Mouse (Mus musculus): ENCODE measurements around the gene Park7. TPM values are rescaled to one million over a fixed set of nuclear protein-coding genes. Genes with fewer than 3 reads are reported as not detected.

Gene Park7
- 331 and 367 TPM in 2 replicates for polyA plus RNA-seq (2015; fragmentation: Nextera tagmentation; extraction: Ambion mirVana)

DNA sequence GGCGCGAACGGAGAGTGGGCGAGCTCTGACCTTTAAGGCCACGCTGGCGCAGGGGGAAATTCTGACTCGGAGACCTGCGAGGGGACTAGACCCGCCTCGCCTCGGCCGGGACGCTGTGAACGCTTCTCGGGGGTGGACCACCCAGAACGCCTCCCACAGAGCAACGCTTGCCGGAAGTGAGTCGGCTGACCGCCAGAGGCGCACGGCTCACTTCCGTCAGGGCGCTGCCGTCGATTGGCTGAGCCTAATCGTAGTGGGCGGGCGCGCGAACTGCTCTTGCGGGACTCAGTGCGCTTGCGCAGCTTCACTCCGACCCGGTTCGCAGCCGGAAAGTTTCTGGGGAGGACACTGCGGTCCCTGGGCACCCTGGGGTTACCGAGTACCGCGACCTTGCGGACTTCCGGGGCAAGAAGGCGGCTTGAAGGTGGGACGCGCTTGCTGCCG is at the start of gene Park7, which contains the start of gene Tnfrsf9:
TSS of gene Park7 (minus strand) at position 148 of the 444 bp plus-strand sequence.
TSS of gene Tnfrsf9 (plus strand) at position 273 of the 444 bp plus-strand sequence.
- peak; percentile 81 for ATAC-seq (replicated peaks; ENCODE audit: extremely low read depth, insufficient read depth, low FRiP score)
- Histone ChIP-seq H3K9me3 (replicated peaks; ENCODE audit: control insufficient read depth, low read length) (no peaks in the 10 kb centered on the region), H3K36me3 (ENCODE audit: control insufficient read depth, insufficient read depth) (no peaks in the 10 kb centered on the region), H3K27ac (ENCODE audit: low read length) (peak within 1 kb of the TSS; percentile 94), H3K9ac (ENCODE audit: low read length) (peak within 1 kb of the TSS; percentile 90), H3K4me3 (ENCODE audit: low read length) (peak within 1 kb of the TSS; percentile 83), H3K4me1 (ENCODE audit: control insufficient read depth, insufficient read depth, low read length) (peaks cover 20% of the 10 kb centered on the region), H3K4me2 (ENCODE audit: low read depth, low read length) (peak within 1 kb of the TSS; percentile 87), H3K27me3 (ENCODE audit: control insufficient read depth, insufficient read depth, low read length) (no peaks in the 10 kb centered on the region)
- WGBS, result under 1% methylated on average over 48 of the region's 48 CpGs

DNA sequence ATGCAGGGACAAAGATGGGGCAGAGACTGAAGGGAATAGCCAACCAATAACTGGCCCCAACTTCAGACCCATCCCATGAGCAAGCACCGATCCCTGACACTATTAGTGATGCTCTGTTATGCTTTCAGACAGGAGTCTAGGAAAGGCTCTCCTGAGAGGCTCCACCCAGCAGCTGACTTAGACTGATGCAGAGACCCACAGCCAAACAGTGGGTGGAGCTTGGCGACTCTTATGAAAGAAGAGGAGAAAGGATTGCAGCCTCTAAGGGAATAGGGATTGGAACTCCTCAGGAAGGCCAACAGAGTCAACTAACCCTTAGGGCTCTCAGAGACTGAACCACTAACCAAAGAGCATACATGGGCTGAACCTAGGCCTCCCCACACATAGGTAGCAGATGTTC is 49.5 kb upstream of the Park7 start:
- H3K36me3 ChIP-seq (ENCODE audit: control insufficient read depth, insufficient read depth), result no peaks in the 10 kb centered on the region
- 57% methylated on average over 2 of the region's 2 CpGs for WGBS
- no peaks in the 10 kb centered on the region for H3K9me3 ChIP-seq (replicated peaks; ENCODE audit: control insufficient read depth, low read length)
- H3K4me1 ChIP-seq (ENCODE audit: control insufficient read depth, insufficient read depth, low read length), result peaks cover 7% of the 10 kb centered on the region
- H3K4me3 ChIP-seq (ENCODE audit: low read length), result no peak overlapping the region
- no peak for ATAC-seq (replicated peaks; ENCODE audit: extremely low read depth, insufficient read depth, low FRiP score)
- no peak overlapping the region for H3K27ac ChIP-seq (ENCODE audit: low read length)
- no peak overlapping the region for H3K4me2 ChIP-seq (ENCODE audit: low read depth, low read length)
- H3K27me3 ChIP-seq (ENCODE audit: control insufficient read depth, insufficient read depth, low read length), result no peaks in the 10 kb centered on the region
- H3K9ac ChIP-seq (ENCODE audit: low read length), result no peak overlapping the region

DNA sequence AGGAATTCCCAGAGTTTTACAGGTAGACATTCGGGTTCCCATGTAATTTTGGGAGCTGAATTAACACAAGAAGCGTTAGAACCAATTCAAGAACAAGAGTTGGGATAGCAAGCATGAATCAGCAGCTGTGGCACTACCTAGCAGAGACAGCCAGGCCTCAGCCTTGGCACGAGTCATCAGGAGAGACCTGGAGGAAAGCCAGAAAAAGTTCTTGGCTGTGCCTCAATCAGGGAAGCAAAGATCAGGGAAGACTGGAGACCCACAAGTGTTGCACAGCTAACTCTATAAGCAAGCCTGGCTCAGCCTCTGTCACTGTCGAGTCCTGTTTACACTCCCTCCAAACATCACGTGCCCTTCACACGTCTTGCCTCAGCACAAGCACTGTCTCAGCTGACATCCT is 48.0 kb upstream of the Park7 start:
- no peaks in the 10 kb centered on the region for H3K27me3 ChIP-seq (ENCODE audit: control insufficient read depth, insufficient read depth, low read length)
- no peak overlapping the region for H3K9ac ChIP-seq (ENCODE audit: low read length)
- no peak overlapping the region for H3K27ac ChIP-seq (ENCODE audit: low read length)
- no peak overlapping the region for H3K4me3 ChIP-seq (ENCODE audit: low read length)
- H3K4me1 ChIP-seq (ENCODE audit: control insufficient read depth, insufficient read depth, low read length), result peaks cover 7% of the 10 kb centered on the region
- H3K36me3 ChIP-seq (ENCODE audit: control insufficient read depth, insufficient read depth), result no peaks in the 10 kb centered on the region
- ATAC-seq (replicated peaks; ENCODE audit: extremely low read depth, insufficient read depth, low FRiP score), result no peak
- no peak overlapping the region for H3K4me2 ChIP-seq (ENCODE audit: low read depth, low read length)
- H3K9me3 ChIP-seq (replicated peaks; ENCODE audit: control insufficient read depth, low read length), result no peaks in the 10 kb centered on the region
- WGBS, result 61% methylated on average over 6 of the region's 6 CpGs

DNA sequence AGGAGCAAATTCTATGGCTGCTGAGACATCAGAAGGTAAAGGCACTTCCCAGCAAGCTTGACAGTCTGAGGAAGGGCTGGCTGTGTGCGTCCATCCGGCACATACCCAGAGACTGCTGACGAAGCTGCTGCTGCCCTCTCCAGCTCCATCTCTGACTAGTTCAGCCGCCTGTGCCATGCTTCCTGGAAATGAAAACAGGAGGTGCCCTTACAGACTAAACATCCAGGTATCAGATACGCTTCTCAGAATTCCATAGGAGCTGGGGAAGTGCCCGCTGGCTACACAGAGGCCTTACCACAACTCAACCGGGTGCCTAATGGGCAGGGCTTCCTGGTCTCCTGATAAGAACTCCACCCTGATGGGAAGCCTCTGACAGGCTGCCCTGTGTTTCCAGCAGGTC is 44.3 kb upstream of the Park7 start:
- peaks cover 2% of the 10 kb centered on the region; the same call in 1 of the 2 replicates for H3K4me1 ChIP-seq (ENCODE audit: control insufficient read depth, insufficient read depth, low read length)
- no peak overlapping the region for H3K9ac ChIP-seq (ENCODE audit: low read length)
- no peaks in the 10 kb centered on the region for H3K27me3 ChIP-seq (ENCODE audit: control insufficient read depth, insufficient read depth, low read length)
- H3K4me3 ChIP-seq (ENCODE audit: low read length), result no peak overlapping the region
- H3K9me3 ChIP-seq (replicated peaks; ENCODE audit: control insufficient read depth, low read length), result no peaks in the 10 kb centered on the region
- no peaks in the 10 kb centered on the region for H3K36me3 ChIP-seq (ENCODE audit: control insufficient read depth, insufficient read depth)
- no peak overlapping the region for H3K4me2 ChIP-seq (ENCODE audit: low read depth, low read length)
- no peak for ATAC-seq (replicated peaks; ENCODE audit: extremely low read depth, insufficient read depth, low FRiP score)
- 65% methylated on average over 7 of the region's 7 CpGs for WGBS
- no peak overlapping the region for H3K27ac ChIP-seq (ENCODE audit: low read length)

DNA sequence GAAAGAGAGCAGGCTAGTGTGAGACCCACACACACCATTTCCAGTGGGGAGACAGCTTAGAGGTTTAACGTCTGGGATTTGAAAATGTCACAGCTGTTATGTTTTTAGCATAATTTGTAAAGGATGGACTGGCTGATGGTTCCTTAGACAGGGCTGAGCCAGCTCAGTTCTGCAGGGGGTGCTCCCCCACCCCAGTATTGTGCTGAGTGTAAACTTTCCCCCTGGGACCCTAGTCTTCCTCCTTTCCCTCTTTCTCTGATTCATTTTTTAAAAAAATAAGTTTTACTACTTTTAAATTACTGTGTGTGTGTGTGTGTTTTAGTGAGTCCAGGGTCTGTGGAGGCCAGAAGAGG is 42.8 kb upstream of the Park7 start:
- WGBS, result 45% methylated on average over 1 of the region's 1 CpGs
- Histone ChIP-seq H3K4me3 (ENCODE audit: low read length) (no peak overlapping the region), H3K27me3 (ENCODE audit: control insufficient read depth, insufficient read depth, low read length) (no peaks in the 10 kb centered on the region), H3K4me2 (ENCODE audit: low read depth, low read length) (no peak overlapping the region), H3K9me3 (replicated peaks; ENCODE audit: control insufficient read depth, low read length) (no peaks in the 10 kb centered on the region), H3K27ac (ENCODE audit: low read length) (no peak overlapping the region), H3K36me3 (ENCODE audit: control insufficient read depth, insufficient read depth) (no peaks in the 10 kb centered on the region), H3K4me1 (ENCODE audit: control insufficient read depth, insufficient read depth, low read length) (peaks cover 1% of the 10 kb centered on the region; the same call in 1 of the 2 replicates), H3K9ac (ENCODE audit: low read length) (no peak overlapping the region)
- no peak for ATAC-seq (replicated peaks; ENCODE audit: extremely low read depth, insufficient read depth, low FRiP score)

DNA sequence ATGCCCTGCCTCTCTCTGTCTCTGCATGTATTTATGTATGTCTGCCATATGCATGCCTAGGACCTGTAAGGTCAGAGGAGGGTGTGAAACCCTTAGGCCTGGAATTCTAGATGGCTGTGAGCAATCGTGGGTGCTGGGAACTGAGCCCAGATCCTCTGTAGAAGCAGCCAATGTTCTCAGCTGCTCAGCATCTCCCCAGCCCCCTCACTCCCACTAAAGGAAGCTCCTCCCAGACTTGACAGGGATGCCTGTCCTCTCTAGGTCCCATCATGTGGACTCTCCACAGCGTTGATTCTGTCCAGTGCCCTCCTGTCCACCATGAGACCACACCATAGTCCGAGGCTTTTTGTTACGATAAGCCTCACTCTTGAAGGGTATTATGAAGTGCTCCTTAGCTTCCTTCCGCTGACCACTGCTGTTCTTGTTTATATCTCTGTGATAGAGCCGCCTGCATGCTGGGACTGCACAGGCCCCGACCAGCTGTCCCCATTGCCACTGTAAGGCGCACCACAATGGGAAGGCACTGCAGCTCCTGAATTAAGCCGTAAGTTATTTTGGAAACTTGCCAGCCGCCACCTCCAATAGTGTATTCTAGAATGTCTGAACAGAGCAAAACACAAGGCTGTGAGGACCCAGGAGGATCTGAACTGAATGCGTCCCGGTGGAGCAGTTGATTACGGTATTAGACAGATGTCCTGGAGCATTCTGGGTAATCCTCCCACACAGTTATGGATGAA is 42.3 kb upstream of the Park7 start:
- 59% methylated on average over 13 of the region's 13 CpGs for WGBS
- Histone ChIP-seq H3K9ac (ENCODE audit: low read length) (no peak overlapping the region), H3K4me3 (ENCODE audit: low read length) (no peak overlapping the region), H3K27me3 (ENCODE audit: control insufficient read depth, insufficient read depth, low read length) (no peaks in the 10 kb centered on the region), H3K36me3 (ENCODE audit: control insufficient read depth, insufficient read depth) (no peaks in the 10 kb centered on the region), H3K27ac (ENCODE audit: low read length) (no peak overlapping the region), H3K4me1 (ENCODE audit: control insufficient read depth, insufficient read depth, low read length) (no peaks in the 10 kb centered on the region), H3K4me2 (ENCODE audit: low read depth, low read length) (no peak overlapping the region), H3K9me3 (replicated peaks; ENCODE audit: control insufficient read depth, low read length) (no peaks in the 10 kb centered on the region)
- ATAC-seq (replicated peaks; ENCODE audit: extremely low read depth, insufficient read depth, low FRiP score), result no peak

DNA sequence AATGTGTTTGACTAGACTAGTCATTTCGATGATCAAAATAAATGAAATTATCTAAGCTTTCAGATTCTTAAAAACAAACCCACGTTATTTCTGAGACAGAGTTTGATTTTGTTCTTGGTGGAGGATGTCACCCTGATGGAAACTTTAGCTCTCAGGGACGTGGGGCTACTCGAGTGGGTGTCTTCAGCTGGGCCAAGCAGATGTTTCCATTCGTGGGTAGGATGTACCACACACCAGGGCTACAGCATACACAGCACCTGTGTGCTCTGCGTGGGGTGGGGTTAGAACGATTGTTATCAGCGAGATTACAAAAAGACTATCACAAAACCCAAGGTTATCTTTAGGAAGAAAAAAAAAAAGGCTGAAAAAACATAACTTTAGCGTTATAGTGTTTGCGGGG is 36.7 kb upstream of the Park7 start:
- no peak for ATAC-seq (replicated peaks; ENCODE audit: extremely low read depth, insufficient read depth, low FRiP score)
- WGBS, result 67% methylated on average over 10 of the region's 10 CpGs
- no peak overlapping the region for H3K4me2 ChIP-seq (ENCODE audit: low read depth, low read length)

DNA sequence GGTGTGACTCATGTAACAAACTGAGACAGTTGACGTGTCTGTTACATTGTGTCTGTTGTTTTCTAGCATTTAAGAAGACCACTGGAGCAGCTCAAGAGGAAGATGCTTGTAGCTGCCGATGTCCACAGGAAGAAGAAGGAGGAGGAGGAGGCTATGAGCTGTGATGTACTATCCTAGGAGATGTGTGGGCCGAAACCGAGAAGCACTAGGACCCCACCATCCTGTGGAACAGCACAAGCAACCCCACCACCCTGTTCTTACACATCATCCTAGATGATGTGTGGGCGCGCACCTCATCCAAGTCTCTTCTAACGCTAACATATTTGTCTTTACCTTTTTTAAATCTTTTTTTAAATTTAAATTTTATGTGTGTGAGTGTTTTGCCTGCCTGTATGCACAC is 30.5 kb upstream of the Park7 start:
- H3K4me3 ChIP-seq (ENCODE audit: low read length), result no peak overlapping the region
- H3K27ac ChIP-seq (ENCODE audit: low read length), result no peak overlapping the region
- no peaks in the 10 kb centered on the region for H3K36me3 ChIP-seq (ENCODE audit: control insufficient read depth, insufficient read depth)
- H3K4me1 ChIP-seq (ENCODE audit: control insufficient read depth, insufficient read depth, low read length), result no peaks in the 10 kb centered on the region
- no peaks in the 10 kb centered on the region for H3K9me3 ChIP-seq (replicated peaks; ENCODE audit: control insufficient read depth, low read length)
- H3K27me3 ChIP-seq (ENCODE audit: control insufficient read depth, insufficient read depth, low read length), result no peaks in the 10 kb centered on the region
- no peak for ATAC-seq (replicated peaks; ENCODE audit: extremely low read depth, insufficient read depth, low FRiP score)
- 92% methylated on average over 7 of the region's 7 CpGs for WGBS
- no peak overlapping the region for H3K4me2 ChIP-seq (ENCODE audit: low read depth, low read length)
- no peak overlapping the region for H3K9ac ChIP-seq (ENCODE audit: low read length)

More for the DNA sequence above, 36.7 kb upstream of the Park7 start:
- H3K36me3 ChIP-seq (ENCODE audit: control insufficient read depth, insufficient read depth), result no peaks in the 10 kb centered on the region
- no peaks in the 10 kb centered on the region for H3K4me1 ChIP-seq (ENCODE audit: control insufficient read depth, insufficient read depth, low read length)
- H3K4me3 ChIP-seq (ENCODE audit: low read length), result no peak overlapping the region
- no peaks in the 10 kb centered on the region for H3K27me3 ChIP-seq (ENCODE audit: control insufficient read depth, insufficient read depth, low read length)
- H3K9me3 ChIP-seq (replicated peaks; ENCODE audit: control insufficient read depth, low read length), result no peaks in the 10 kb centered on the region
- H3K9ac ChIP-seq (ENCODE audit: low read length), result no peak overlapping the region
- no peak overlapping the region for H3K27ac ChIP-seq (ENCODE audit: low read length)

DNA sequence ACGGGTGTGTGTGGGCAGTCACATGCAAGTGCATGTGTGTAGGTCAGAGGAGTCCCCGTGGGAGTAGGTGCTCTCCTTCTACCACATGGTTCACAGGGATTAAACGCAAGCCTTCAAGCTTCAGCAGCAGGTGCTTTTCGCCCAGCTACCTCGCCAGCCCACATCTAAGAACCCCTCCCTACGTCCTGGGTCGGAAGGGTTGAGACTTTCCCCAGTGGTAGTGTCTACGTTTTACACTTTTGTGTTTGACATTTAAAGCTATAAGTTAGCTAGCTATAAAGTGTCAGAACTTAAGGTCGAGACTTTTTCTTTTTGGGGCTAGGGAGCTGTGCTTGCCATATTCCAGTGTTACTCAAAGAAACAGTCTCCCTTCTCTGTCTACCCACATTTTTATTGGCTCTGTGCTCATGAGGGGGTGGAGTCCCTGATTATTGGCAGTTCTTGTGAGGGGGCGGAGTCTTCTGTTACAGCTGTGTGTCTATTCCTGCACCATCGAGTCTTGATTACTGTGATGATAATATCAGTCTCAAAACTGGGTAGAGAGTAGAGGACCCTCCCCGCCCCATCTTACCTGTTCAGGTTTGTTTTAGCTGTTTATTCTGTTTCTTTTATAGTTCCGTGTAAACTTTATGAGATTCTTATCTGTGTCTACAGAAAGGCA is 25.9 kb upstream of the Park7 start:
- Histone ChIP-seq H3K4me3 (ENCODE audit: low read length) (no peak overlapping the region), H3K36me3 (ENCODE audit: control insufficient read depth, insufficient read depth) (no peaks in the 10 kb centered on the region), H3K4me2 (ENCODE audit: low read depth, low read length) (no peak overlapping the region), H3K9me3 (replicated peaks; ENCODE audit: control insufficient read depth, low read length) (no peaks in the 10 kb centered on the region), H3K9ac (ENCODE audit: low read length) (no peak overlapping the region), H3K27ac (ENCODE audit: low read length) (no peak overlapping the region), H3K27me3 (ENCODE audit: control insufficient read depth, insufficient read depth, low read length) (no peaks in the 10 kb centered on the region), H3K4me1 (ENCODE audit: control insufficient read depth, insufficient read depth, low read length) (peaks cover 3% of the 10 kb centered on the region; the same call in 1 of the 2 replicates)
- peak; percentile 33; the same call in 1 of the 2 replicates for ATAC-seq (replicated peaks; ENCODE audit: extremely low read depth, insufficient read depth, low FRiP score)
- WGBS, result 56% methylated on average over 13 of the region's 13 CpGs
